Mouse (Mus musculus) kidney, adult 18-20 months (tissue): ENCODE data around the gene Ccr6.

Experiments
- DNase-seq: peaks from one replicate; pipeline ENCODE4 v3.0.0; 2021

Gene Ccr6

GRCm38 (mm10) chr17:8234537-8234936 is 1.3 kb upstream of the Ccr6 start:
- DNase-seq, result no peak

DNA sequence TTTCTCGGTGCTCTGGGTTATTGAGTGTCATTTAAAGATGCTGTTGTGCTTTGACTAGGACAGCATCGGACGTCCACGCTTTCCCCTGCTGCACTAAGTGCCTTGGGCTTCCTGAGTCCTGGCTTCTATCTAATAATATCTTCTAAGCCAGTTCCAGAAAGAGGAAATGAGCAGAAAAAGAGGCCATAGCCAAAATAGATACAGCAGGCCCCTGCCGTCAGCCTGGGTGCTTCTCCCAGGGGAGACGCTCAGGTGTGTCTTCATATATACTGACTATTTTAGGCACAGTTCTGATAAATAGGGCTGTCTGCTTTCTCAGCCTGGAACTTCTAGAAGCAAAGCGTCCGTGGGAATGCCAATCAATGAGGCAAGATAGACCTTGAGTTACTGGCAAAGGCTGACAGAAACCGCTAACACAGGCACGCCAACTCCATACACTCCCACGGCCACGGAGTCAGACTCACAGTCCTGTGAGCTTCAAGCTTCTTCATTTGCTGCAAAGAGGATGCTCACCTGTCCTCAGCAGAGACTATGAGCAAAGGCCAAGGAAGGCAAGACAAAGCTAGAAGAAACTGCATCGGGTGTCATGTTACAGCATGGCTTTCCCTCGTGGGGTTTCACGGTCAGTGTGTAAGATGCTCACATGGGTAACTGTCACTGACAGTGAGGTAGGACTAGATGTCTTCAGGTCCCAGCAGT is 2.3 kb downstream of the Ccr6 start:
- DNase-seq, result no peak

- no peak for DNase-seq
Measured at GRCm38 (mm10) chr17:8239561-8239960, 3.7 kb downstream of the Ccr6 start.

DNA sequence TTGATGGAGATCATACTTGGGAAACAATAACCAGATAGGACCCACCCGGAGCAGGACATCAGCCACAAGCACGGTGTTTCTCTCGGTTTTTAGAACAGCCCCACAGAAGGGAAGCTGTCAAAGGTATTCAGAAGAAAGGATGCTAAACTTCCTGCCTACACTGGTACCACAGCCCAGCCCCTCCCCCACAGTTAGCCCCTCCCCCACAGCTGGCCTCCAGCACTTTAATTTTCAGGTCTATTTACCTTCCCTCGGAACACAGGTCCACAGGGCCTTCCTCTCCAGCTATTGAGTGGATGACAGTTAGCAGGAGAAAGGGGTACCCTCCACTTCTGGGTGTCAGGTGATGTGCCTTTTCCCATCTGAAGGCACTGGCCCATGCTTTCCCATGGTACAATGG is 4.7 kb downstream of the Ccr6 start:
- no peak for DNase-seq

- no peak for DNase-seq
Measured at GRCm38 (mm10) chr17:8241645-8242044, 5.8 kb downstream of the Ccr6 start.

DNA sequence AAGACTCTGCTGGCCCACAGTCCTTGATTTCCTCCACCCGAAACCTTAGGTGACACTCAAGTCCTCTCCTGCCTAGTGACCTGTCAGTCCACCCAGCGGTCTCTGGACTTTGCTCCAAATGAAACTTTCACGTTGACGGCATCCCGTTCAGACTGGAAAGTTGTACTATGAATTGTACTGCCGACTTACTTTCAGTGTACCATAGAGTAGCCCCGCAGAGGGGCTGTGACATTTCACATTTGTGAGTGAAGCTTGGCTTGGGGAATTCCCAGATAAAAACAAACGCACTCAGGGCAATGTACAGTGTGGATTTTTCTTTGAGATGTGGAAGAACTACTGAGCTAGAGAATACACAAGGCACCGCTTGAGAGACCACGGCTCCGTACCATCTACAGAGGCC is 6.3 kb downstream of the Ccr6 start:
- no peak for DNase-seq

DNA sequence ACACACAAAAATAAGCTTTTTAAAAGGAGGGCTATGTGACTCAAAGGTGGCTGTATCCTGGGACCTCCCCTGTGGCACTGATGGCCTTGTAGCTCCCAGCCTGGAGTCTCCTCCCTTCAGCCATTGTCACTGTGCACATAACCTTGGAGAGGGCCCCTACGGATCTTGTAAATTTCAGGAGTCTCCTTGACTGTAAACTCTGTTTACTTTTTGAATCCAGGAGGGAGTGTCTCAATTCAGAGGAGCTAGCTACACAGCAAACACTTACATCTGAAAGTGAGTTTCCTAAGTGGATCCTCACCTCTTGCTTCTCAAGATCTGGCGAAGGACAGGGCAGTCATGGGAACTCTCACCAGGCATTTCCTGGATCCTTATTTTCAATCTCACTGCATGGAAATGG is 8.3 kb downstream of the Ccr6 start:
- no peak for DNase-seq

DNA sequence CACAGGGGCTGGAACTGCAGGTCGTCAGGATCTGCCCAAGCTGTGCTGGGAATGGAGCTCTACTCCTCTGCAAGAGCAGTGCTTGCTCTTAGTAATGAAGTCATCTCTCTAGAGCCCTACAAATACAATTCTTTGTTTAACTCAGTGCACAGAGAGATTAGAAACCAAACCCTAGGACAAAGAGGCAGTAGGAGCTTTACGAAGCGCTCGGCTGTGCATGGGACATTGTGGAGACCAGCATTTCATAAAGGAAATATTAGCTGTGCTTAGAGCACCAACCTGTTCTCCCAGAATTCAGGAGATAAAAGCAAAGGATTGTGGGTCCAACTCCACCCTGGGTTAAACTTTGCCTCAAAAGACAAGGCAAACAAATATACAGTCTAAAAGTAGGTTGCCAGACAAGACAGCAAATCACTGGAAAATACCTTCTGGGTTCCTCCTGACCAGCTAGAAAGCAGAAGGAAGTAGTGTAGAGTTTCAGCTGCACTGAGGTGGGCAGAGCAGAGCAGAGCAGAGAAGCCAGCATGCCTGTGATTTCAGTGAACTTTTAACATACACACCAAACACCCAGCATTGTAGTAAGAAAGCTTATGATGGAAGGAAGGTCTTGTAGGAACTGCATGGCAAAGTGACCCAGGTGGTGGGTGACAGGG is 10.4 kb downstream of the Ccr6 start:
- no peak for DNase-seq

DNA sequence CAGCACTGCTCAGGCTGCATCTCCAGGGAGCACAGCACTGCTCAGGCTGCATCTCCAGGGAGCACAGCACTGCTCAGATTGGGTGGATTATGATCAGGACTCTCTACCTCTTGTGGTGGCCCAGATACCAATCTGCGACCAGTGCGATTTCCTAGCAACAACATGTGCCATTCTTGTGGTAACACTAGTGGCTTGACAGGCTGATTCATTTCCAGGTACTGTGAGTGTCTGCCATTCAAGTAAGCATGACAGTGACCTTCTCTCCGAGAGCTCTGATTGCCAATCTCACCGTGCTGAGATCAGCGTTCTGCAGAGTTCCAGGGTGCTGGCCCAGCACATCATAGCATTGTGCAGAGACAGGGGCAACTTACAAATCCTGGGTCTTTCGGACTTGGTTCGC is 15.9 kb downstream of the Ccr6 start:
- DNase-seq, result no peak

- DNase-seq, result no peak
Measured at GRCm38 (mm10) chr17:8254268-8254667, 18.4 kb downstream of the Ccr6 start.

DNA sequence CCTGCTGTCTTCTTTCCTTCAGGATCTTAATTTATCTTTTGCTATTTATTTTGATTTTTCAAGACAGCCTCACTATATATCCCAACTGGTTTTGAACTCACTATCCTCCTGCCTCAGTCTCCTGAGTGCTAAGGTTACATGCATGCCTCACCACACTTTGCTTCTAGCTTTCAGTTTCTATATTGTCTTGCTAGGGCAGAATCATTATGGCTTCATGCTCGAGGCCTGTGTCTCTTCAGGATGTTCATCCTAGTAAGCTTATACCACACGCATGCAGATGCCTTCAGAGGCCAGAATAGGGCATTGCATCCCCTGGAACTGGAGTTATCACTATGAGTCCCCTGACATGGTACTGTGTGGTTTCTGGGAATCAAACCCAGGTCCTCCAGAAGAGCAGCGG is 19.1 kb downstream of the Ccr6 start:
- no peak for DNase-seq

DNA sequence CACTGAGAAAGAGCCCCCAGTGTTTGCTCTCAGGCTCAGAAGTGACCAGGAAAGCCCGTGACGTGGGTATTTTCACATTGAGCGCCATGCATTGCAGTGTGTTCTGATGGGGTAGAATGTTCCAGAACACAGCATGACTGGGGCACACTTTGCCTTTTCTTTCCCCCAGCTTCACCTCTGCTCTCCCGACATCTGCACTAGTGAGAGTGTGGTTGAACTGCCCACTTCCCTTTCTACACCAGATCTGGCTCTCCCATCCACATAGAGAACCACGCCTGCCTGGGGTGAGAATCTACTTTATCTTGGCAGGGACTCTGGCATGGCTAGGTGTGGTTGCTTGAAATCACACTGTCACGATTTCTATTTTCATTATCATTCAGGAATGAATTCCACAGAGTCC is 19.7 kb downstream of the Ccr6 start:
- no peak for DNase-seq

DNA sequence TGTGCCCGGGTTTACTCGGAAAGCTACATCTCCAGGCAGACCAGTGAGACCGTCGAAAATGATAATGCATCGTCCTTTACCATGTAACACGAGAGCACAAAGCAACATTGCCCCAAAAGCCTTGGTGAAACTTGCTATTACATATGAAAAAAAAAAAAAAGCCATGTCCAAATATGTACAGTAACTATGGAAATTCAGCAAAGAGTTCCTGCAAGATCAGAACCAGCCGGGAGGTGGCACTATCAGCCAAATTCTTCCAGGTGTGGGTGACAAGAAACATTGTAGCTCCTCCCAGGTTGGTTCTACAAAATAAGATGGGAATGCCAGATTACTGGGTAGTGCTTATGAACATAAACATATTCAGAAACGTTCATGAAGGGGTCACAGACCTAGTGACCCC is 21.1 kb downstream of the Ccr6 start:
- no peak for DNase-seq

GRCm38 (mm10) chr17:8264638-8265037 is 28.8 kb downstream of the Ccr6 start:
- peak; percentile 55 for DNase-seq

GRCm38 (mm10) chr17:8272054-8272749 is 36.4 kb downstream of the Ccr6 start:
- no peak for DNase-seq

DNA sequence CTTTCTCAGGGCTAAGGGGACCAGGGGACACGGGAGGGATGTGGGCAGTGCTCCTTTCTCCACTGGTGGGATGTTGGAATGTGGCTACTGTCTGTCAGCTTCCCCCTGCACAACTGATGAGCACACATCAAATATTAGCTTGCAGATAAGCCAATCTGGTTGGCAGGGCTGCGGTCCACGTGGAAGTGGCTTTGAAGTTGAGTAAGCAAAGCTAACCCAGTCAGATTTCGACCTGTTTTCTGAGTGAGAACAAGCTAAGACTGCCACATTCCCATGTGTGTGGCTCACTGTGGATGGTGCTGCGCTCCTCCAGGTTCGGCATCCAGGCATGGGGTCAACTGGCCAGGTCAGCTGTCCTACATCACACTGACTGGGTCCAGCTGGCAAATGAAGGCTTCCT is 37.1 kb downstream of the Ccr6 start:
- no peak for DNase-seq

- DNase-seq, result peak; percentile 48
Measured at GRCm38 (mm10) chr17:8276071-8276470, 40.2 kb downstream of the Ccr6 start.

DNA sequence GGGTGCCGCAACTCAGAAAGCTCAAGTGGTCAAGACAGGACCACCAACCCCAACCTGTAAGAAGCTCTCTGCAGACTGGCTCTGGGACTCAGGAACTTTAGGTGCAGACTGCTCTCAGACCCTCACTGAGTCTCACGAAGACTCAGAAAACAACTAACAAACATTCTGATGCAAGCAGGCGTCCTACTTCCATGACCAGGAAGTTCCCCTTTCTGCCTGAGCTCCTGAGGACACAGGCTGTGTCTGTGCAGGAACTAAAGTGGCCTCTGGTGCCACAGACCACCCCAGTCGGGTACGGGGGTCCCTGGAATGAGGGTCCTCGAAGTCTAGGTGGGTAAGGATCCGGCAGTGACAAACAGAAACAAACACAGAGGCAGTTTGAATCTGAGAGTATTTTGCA is 40.8 kb downstream of the Ccr6 start:
- no peak for DNase-seq

DNA sequence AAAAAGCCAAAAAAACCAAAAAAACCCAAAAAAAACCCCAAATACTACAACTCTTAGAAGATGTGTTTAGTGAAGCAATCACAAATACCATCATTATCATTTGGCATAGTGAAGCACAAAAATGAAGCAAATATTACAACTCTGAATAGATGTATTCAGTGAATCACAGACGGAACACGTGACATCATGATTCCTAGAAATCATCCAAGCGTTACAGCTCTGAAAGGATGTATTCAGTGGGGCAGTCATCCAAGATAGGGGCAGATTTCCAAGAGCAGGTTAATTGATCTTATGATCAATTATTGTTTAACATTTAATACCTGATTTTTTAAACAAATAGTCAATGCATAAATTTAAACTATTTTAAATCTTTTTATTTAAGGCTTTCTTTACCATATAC is 41.4 kb downstream of the Ccr6 start:
- no peak for DNase-seq

DNA sequence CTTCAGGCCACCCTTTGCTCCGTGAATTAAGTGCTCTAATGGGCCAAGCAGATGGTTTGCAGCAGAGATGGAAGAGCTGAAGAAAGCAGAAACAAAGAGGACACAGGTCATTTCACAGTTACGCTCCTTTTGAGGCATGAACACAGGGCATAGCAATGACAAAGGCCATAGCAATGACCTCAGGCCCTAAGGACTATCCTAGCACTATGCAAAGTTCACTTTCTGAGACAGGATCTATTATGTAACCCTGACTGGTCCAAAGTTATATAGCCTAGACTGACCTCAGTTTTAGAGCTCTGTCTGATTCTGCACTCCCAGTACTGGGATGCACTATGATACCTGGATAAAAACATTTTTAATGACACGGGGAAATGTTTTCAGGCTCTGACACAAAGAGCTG is 42.5 kb downstream of the Ccr6 start:
- no peak for DNase-seq

DNA sequence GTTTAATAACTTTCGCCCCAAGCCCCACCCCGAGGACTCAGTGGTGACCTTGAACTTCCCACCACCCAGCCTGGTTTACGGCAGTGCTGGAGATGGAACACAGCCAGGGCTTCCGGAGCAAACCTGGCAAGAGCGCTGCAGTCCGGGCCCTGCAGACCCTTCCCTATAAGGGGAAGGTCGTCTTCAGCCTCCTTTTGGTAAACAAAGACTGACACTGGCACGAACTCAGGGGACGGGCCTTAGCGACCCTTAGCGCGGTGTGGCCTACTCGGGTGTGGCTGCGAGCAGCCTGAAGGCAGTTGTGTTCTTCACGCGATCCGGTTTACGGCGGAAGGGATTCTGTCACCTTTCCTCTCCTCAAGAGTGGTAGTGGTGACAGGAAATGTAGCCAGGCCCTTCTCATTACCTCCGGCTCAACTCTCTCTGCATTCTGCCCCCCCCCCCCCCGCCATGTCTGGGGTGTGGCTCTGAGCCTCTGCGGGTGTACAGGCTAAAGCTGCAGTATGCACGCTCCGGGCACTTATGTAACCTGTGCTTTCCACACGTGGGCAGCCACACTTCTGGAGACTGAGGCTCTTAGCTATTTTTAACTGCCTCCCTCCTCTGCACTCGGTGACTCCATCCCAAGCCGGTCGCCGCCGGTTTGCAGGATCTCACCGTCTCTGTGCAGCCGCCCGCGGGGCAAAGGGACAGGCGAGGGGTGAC is 47.1 kb downstream of the Ccr6 start, which contains the start of gene Mpc1:
Gene Mpc1, plus strand, starts transcription at position 84 of the 705 bp plus-strand sequence.
- DNase-seq, result peak; percentile 90

DNA sequence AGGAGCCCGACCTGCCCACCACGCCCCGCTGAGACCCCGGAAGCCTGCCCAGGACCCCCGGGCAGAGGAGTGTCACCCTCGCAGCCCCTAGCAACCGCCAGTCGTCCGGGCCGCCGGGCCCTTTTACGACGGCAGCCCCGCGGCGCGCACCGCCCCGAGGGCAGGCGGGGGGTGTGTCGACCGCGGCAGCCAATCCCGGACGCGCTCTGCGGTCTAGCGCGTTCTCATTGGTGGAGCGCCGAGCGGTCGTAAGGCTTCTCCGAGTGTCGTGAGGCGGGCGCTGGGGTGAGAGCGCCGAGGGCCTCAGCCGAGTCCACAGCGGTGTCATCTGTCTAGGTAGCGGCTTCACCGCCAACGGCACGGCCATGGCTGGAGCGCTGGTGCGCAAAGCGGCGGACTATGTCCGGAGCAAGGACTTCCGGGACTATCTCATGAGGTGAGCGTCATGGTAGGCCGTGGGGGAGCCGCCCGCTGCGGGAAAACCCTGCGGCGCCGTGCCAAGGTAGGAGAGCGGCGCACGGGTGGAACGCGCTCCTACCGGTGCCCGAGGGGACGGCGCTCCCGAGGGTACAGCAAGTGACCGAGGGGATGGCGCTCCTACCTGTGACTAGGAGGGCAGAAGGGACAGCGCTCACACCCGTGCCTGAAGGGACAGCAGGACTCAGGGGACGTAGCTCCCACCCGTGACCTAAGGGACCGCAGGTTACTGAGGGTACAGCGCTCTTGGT is 47.8 kb downstream of the Ccr6 start:
- peak; percentile 96 for DNase-seq

GRCm38 (mm10) chr17:8284254-8284661 is 48.4 kb downstream of the Ccr6 start:
- peak; percentile 66 for DNase-seq
